Mouse (Mus musculus): ENCODE results near the gene Dtx2. TPM values are rescaled to one million over a fixed set of nuclear protein-coding genes. Genes with fewer than 3 reads are reported as not detected.

Gene Dtx2
- polyA plus RNA-seq (2017; shearing (Covaris generic)) = 23.8 TPM

DNA sequence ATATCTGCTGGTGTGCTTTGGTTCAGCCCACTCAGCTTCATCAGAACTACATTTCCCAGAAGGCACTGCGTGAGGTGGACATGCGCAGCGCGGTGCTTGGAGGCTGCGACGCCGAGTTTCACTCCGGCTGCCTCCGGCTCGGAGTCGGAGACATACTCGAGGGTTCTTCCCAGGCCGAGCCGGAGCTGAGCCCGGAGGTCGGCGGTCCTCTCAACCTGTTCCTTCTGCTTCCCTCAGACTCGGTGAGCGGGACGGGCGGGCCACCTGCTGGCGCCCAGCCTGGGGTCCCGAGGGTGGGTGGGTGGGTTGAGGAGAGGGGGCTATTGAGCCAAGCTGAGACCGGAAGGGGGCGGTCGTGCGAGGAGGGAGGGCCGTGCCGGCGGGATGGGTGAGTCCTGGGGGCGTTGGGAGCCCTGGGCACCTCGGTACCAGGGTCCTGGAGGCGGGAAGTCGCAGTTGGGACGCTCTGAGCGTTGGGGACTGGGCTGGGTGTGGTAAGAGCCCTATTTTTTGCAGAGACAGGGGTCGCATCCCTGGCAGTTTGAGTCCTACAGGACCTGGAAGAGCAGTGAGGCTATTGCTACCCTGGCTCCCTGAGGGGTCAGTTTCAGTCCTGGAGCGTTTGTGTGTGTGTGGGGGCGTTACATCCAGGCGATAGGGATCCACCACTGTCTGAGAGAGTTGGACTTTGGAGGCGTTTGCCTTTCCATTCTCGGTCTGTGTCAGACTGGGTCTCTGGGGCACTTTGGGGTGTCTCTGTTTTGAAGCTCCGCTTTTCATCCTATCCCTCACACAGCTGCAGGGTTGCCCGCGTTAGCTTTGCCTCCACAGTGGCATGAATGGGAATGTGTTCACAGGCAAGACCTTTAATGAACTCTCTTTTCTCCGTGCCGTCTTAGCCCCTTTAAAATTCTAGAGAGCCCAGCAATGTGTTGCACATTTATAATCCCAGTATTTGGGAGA lies at the start of gene Dtx2:
Gene Dtx2 (plus strand): TSS at position 76 of the 963 bp plus-strand sequence.

DNA sequence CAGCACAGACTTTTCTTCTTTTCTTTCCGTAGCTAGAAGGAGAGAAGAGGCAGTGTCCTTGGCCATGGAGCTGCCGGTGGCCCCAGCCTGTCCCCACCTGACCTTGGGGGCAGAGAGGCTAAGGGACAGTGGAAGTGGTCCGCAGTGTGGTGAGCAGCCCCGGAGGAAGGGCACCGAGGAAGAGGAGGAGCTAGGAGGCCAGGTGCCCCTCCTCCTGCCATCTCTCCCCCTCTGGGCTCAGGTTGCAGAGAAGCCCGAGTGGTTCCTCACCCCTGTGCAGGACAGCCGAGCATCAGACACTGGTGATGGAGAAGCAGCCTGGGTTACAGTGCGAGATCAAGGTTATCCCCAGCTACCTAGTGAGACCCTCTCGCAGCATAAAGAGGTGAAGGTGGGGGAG lies 20.2 kb upstream of the Dtx2 start, which contains the start of gene Ssc4d:
Gene Ssc4d (minus strand): TSS at position 167 of the 400 bp plus-strand sequence.

DNA sequence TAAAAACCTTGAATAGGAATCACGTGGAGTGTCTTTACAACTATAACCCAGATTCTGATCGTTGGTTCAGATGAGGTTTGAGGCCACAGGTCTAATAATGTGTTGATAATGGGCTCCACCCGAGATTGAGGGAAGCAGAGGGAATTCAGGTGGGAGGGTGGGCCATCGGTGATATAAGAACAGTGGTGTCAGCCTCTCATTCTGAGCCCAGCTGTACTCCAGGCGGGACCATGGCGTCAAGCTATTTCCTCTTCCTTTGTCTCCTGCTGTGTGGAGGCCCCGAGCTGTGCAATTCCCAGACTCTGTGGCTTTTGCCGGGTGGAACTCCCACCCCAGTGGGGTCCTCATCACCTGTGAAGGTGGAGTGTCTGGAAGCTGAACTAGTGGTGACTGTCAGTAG lies 14.7 kb upstream of the Dtx2 start, which contains the start of gene Zp3:
Gene Zp3 (plus strand): TSS at position 196 of the 400 bp plus-strand sequence.

DNA sequence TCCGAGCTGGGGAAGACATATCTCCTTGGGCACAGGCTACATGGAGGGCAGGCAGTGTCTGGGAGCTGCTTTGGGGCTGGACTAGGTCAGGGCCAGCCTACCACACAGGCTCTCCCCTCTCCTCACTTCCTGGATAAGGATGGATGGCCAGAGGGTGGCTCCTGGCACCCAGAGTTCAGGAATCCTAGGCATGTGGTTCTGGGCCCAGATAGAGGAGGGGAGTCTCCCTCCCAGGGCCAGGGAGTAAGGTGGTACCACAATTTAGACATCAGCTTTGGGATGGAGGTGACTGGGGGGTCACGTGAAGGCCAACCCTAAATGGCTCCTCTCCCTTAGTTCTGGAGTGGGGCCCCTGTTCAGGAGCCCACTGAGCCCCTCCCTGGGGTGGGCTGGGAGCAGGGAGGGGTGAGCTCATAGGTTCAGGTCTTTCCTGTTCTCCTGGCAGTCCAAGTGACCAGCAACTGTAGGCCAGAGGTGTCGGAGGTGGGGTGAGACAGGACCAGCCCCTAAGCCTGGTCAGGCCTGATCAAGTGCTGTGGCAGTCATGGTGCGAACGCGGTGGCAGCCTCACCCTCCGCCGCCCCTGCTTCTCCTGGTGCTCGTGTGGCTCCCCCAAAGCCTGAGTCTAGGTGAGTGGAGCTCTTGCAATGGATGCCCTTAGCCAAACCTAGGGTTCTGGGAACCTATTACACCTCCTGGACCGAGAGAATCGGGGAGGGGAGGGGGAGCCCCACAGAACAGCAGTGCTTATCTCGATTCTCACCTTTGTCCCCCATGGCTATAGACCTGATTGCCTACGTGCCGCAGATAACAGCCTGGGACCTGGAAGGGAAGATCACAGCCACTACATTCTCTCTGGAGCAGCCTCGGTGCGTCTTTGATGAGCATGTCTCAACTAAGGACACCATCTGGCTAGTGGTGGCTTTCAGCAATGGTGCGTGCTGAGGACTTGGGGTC lies 43.9 kb downstream of the Dtx2 start, which contains the start of gene Upk3b:
Gene Upk3b (plus strand): TSS at position 239 of the 957 bp plus-strand sequence.

DNA sequence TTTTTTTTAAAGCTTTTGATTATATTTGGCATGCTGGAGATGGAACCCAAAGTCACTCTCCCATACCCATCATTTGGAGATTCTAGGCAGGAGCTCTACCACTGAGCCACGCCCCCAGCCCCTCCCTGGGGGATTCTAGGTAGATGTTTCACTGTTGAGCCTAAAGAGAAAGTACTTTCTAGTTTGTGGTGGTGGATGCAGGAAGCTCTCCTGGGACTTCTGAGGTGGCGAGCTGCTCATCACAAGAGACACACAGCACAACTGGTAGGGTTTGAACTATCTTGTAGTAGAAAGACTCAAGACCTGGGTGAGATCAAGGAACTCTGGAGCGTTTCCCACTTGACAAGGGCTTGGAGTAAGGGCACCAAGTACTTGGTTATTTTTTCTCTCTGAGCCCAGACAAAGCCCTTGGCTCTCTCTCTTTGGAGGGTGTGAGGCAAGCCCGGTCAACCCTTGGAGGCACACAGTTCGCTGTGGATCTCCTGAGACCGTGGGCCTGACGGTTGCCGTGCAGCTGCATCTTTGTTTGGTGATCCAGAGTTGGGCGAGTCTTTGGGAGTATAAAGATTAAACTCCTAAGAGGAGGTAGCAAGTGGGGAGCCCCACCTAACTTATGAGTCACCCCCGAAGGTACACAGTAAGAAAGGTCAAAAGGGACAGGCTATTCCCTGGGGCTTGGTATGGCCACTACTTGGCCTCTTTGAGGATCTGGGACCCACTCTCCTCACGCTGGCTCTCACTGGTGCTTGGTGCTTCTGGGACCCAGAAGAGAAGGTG lies 59.9 kb downstream of the Dtx2 start, which contains the start of gene Upk3bl:
Gene Upk3bl (plus strand): TSS at position 192 of the 777 bp plus-strand sequence.

Other genes with a start within 250 kb of the Dtx2 start
- gene Styxl1, start 216.4 kb upstream of the Dtx2 start, polyA plus RNA-seq (2017; shearing (Covaris generic)) = 0.85 TPM
- gene Mdh2, start 216.3 kb upstream of the Dtx2 start, polyA plus RNA-seq (2017; shearing (Covaris generic)) = 491 TPM
- gene Srrm3, start 187.9 kb upstream of the Dtx2 start, polyA plus RNA-seq (2017; shearing (Covaris generic)) = 0.18 TPM
- gene Hspb1, start 106.9 kb upstream of the Dtx2 start, polyA plus RNA-seq (2017; shearing (Covaris generic)) = 2.0 TPM
- gene Ywhag, start 60.2 kb upstream of the Dtx2 start, polyA plus RNA-seq (2017; shearing (Covaris generic)) = 53.7 TPM
- gene Ssc4d, start 20.3 kb upstream of the Dtx2 start, polyA plus RNA-seq (2017; shearing (Covaris generic)) = 0.81 TPM
- not detected for gene Zp3, start 14.7 kb upstream of the Dtx2 start, polyA plus RNA-seq (2017; shearing (Covaris generic))
- not detected for gene Upk3b, start 43.7 kb downstream of the Dtx2 start, polyA plus RNA-seq (2017; shearing (Covaris generic))
- gene Upk3bl, start 59.7 kb downstream of the Dtx2 start, polyA plus RNA-seq (2017; shearing (Covaris generic)) = not detected
- gene Rasa4, start 89.1 kb downstream of the Dtx2 start, polyA plus RNA-seq (2017; shearing (Covaris generic)) = 2.4 TPM
- gene Polr2j, start 121.8 kb downstream of the Dtx2 start, polyA plus RNA-seq (2017; shearing (Covaris generic)) = 142 TPM
- gene Lrwd1, start 141.3 kb downstream of the Dtx2 start, polyA plus RNA-seq (2017; shearing (Covaris generic)) = 50.5 TPM
- gene Alkbh4, start 141.3 kb downstream of the Dtx2 start, polyA plus RNA-seq (2017; shearing (Covaris generic)) = 62.5 TPM
- 78.1 TPM for gene Orai2, start 175.9 kb downstream of the Dtx2 start, polyA plus RNA-seq (2017; shearing (Covaris generic))
- 41.6 TPM for gene Prkrip1, start 204.2 kb downstream of the Dtx2 start, polyA plus RNA-seq (2017; shearing (Covaris generic))

Measured in CD4-positive, CD25-positive, alpha-beta regulatory T cell (primary cell).